Mouse (Mus musculus) thymus, postnatal 14 days (tissue): ENCODE measurements at regions not wholly inside any gene's neighbourhood (a gene's known extent, or its start where the extent isn't known, plus 50 kb on each side); places are given as distances from the start of the nearest gene placed in this dataset.

Source experiments
- DNase-seq: peaks from one replicate; pipeline ENCODE4 v3.0.0; 2021

GRCm38 (mm10) chr13:99847531-99847930 lies 53.4 kb downstream of the Cartpt start:
- DNase-seq = no peak

GRCm38 (mm10) chr13:99842626-99843025 lies 58.3 kb downstream of the Cartpt start:
- no peak for DNase-seq

GRCm38 (mm10) chr13:99839446-99839845 lies 61.4 kb downstream of the Cartpt start:
- no peak for DNase-seq

GRCm38 (mm10) chr13:99837772-99838425 lies 63.0 kb downstream of the Cartpt start:
- peak; percentile 26 for DNase-seq

- DNase-seq = no peak
Observed at GRCm38 (mm10) chr13:99837180-99837579, 63.7 kb downstream of the Cartpt start.

- no peak for DNase-seq
Observed at GRCm38 (mm10) chr13:99836586-99836985, 64.3 kb downstream of the Cartpt start.

- no peak for DNase-seq
Observed at GRCm38 (mm10) chr13:99835518-99835917, 65.4 kb downstream of the Cartpt start.

- DNase-seq = no peak
Observed at GRCm38 (mm10) chr13:99830080-99830724, 70.7 kb downstream of the Cartpt start.

- no peak for DNase-seq
Observed at GRCm38 (mm10) chr13:99827573-99827972, 73.3 kb downstream of the Cartpt start.

- DNase-seq = no peak
Observed at GRCm38 (mm10) chr13:99824625-99825024, 76.3 kb downstream of the Cartpt start.

GRCm38 (mm10) chr13:99816666-99817065 lies 84.2 kb downstream of the Cartpt start:
- DNase-seq = no peak

GRCm38 (mm10) chr13:99815786-99816185 lies 85.1 kb downstream of the Cartpt start:
- no peak for DNase-seq

- DNase-seq = no peak
Observed at GRCm38 (mm10) chr13:99814801-99815200, 86.1 kb downstream of the Cartpt start.

- no peak for DNase-seq
Observed at GRCm38 (mm10) chr13:99814033-99814556, 86.8 kb downstream of the Cartpt start.

- DNase-seq = no peak
Observed at GRCm38 (mm10) chr13:99794448-99794847, 106.4 kb downstream of the Cartpt start.

- no peak for DNase-seq
Observed at GRCm38 (mm10) chr13:99793786-99794435, 107.0 kb downstream of the Cartpt start.

GRCm38 (mm10) chr13:99793001-99793400 lies 107.9 kb downstream of the Cartpt start:
- no peak for DNase-seq

- DNase-seq = no peak
Observed at GRCm38 (mm10) chr13:99790951-99791350, 109.9 kb downstream of the Cartpt start.

GRCm38 (mm10) chr13:99787760-99788159 lies 113.1 kb downstream of the Cartpt start:
- DNase-seq = no peak

GRCm38 (mm10) chr13:99785427-99785826 lies 115.5 kb downstream of the Cartpt start:
- no peak for DNase-seq

- no peak for DNase-seq
Observed at GRCm38 (mm10) chr13:99784314-99784713, 116.6 kb downstream of the Cartpt start.

GRCm38 (mm10) chr13:99782883-99783721 lies 117.8 kb downstream of the Cartpt start:
- DNase-seq = no peak

- DNase-seq = no peak
Observed at GRCm38 (mm10) chr13:99781616-99782015, 119.3 kb downstream of the Cartpt start.
